Mouse (Mus musculus): Measurements from ENCODE around the gene Olfr750. TPM values are rescaled to one million over a fixed set of nuclear protein-coding genes. Genes with fewer than 3 reads are reported as not detected.

Olfr750 gene
- polyA plus RNA-seq, 1 experiment from 2014 or later: 0.10 TPM

GRCm38 (mm10) chr14:51060761-51061160, 13.5 kb downstream of the Olfr750 start:
- ATAC-seq (no peak), DNase-seq (ENCODE audit: low spot score) (no peak)
- Histone ChIP-seq H3K9me3 (ENCODE audit: low read length) (no peaks in the 10 kb centered on the region), H3K36me3 (ENCODE audit: insufficient read depth, low read length) (no peaks in the 10 kb centered on the region), H3K4me1 (ENCODE audit: insufficient read depth, low read depth, low read length) (peaks cover 3% of the 10 kb centered on the region; the same call in 1 of the 2 replicates), H3K27me3 (replicated peaks; ENCODE audit: insufficient read depth, low read length) (no peaks in the 10 kb centered on the region), H3K27ac (ENCODE audit: low read length) (no peak overlapping the region), H3K9ac (replicated peaks; ENCODE audit: low read depth) (no peak overlapping the region), H3K4me3 (ENCODE audit: low read depth, low read length) (no peak overlapping the region), H3K4me2 (replicated peaks; ENCODE audit: low read depth, low read length) (no peak overlapping the region)
- WGBS: 94% methylated on average over 5 of the region's 5 CpGs
- TF ChIP-seq EP300 (IDR thresholded peaks at IDR 0.05): no peak
- no peak for TF ChIP-seq CTCF (IDR thresholded peaks at IDR 0.05)

- no peaks in the 10 kb centered on the region for H3K27me3 ChIP-seq (replicated peaks; ENCODE audit: insufficient read depth, low read length)
- no peak within 1 kb of the TSS for H3K4me3 ChIP-seq (ENCODE audit: low read depth, low read length)
- H3K4me2 ChIP-seq (replicated peaks; ENCODE audit: low read depth, low read length): no peak within 1 kb of the TSS; the same call in 1 of the 2 replicates
- no peaks in the 10 kb centered on the region for H3K36me3 ChIP-seq (ENCODE audit: insufficient read depth, low read length)
- TF ChIP-seq EP300 (IDR thresholded peaks at IDR 0.05) (no peak), CTCF (IDR thresholded peaks at IDR 0.05) (no peak)
- no peaks in the 10 kb centered on the region for H3K9me3 ChIP-seq (ENCODE audit: low read length)
- ATAC-seq (no peak), DNase-seq (ENCODE audit: low spot score) (no peak)
- H3K9ac ChIP-seq (replicated peaks; ENCODE audit: low read depth): no peak within 1 kb of the TSS
- no peaks in the 10 kb centered on the region for H3K4me1 ChIP-seq (ENCODE audit: insufficient read depth, low read depth, low read length)
- WGBS: 30% methylated on average over 9 of the region's 9 CpGs
- H3K27ac ChIP-seq (ENCODE audit: low read length): no peak within 1 kb of the TSS
Observed at GRCm38 (mm10) chr14:51057401-51057831, 16.8 kb downstream of the Olfr750 start, which contains the start of gene Rnase12. TSS of gene Rnase12 (minus strand) at chr14:51057661.

- Histone ChIP-seq H3K27me3 (replicated peaks; ENCODE audit: insufficient read depth, low read length) (no peaks in the 10 kb centered on the region), H3K9me3 (ENCODE audit: low read length) (no peaks in the 10 kb centered on the region), H3K27ac (ENCODE audit: low read length) (no peak overlapping the region), H3K4me1 (ENCODE audit: insufficient read depth, low read depth, low read length) (no peaks in the 10 kb centered on the region), H3K9ac (replicated peaks; ENCODE audit: low read depth) (no peak overlapping the region), H3K36me3 (ENCODE audit: insufficient read depth, low read length) (no peaks in the 10 kb centered on the region), H3K4me2 (replicated peaks; ENCODE audit: low read depth, low read length) (no peak overlapping the region), H3K4me3 (ENCODE audit: low read depth, low read length) (no peak overlapping the region)
- TF ChIP-seq EP300 (IDR thresholded peaks at IDR 0.05): no peak
- TF ChIP-seq CTCF (IDR thresholded peaks at IDR 0.05): no peak
- 69% methylated on average over 13 of the region's 13 CpGs for WGBS
- ATAC-seq (no peak), DNase-seq (ENCODE audit: low spot score) (no peak)
Observed at GRCm38 (mm10) chr14:51054243-51055237, 19.7 kb downstream of the Olfr750 start.

- no peak overlapping the region for H3K27ac ChIP-seq (ENCODE audit: low read length)
- H3K4me2 ChIP-seq (replicated peaks; ENCODE audit: low read depth, low read length): no peak overlapping the region
- no peak for ATAC-seq
Observed at GRCm38 (mm10) chr14:51053176-51053575, 21.1 kb downstream of the Olfr750 start.

GRCm38 (mm10) chr14:51051941-51052340, 22.3 kb downstream of the Olfr750 start:
- 31% methylated on average over 5 of the region's 5 CpGs for WGBS
- Histone ChIP-seq H3K4me1 (ENCODE audit: insufficient read depth, low read depth, low read length) (no peaks in the 10 kb centered on the region), H3K36me3 (ENCODE audit: insufficient read depth, low read length) (no peaks in the 10 kb centered on the region), H3K27me3 (replicated peaks; ENCODE audit: insufficient read depth, low read length) (no peaks in the 10 kb centered on the region), H3K9me3 (ENCODE audit: low read length) (no peaks in the 10 kb centered on the region), H3K4me3 (ENCODE audit: low read depth, low read length) (no peak overlapping the region), H3K9ac (replicated peaks; ENCODE audit: low read depth) (no peak overlapping the region), H3K27ac (ENCODE audit: low read length) (no peak overlapping the region), H3K4me2 (replicated peaks; ENCODE audit: low read depth, low read length) (no peak overlapping the region)
- DNase-seq (ENCODE audit: low spot score) (peak; percentile 46), ATAC-seq (peak; percentile 60)
- TF ChIP-seq CTCF (IDR thresholded peaks at IDR 0.05) (no peak), EP300 (IDR thresholded peaks at IDR 0.05) (no peak)

More at GRCm38 (mm10) chr14:51053176-51053575, 21.1 kb downstream of the Olfr750 start:
- no peak for TF ChIP-seq CTCF (IDR thresholded peaks at IDR 0.05)
- Histone ChIP-seq H3K36me3 (ENCODE audit: insufficient read depth, low read length) (no peaks in the 10 kb centered on the region), H3K9ac (replicated peaks; ENCODE audit: low read depth) (no peak overlapping the region), H3K4me3 (ENCODE audit: low read depth, low read length) (no peak overlapping the region), H3K27me3 (replicated peaks; ENCODE audit: insufficient read depth, low read length) (no peaks in the 10 kb centered on the region), H3K9me3 (ENCODE audit: low read length) (no peaks in the 10 kb centered on the region), H3K4me1 (ENCODE audit: insufficient read depth, low read depth, low read length) (no peaks in the 10 kb centered on the region)
- DNase-seq (ENCODE audit: low spot score): no peak
- 61% methylated on average over 5 of the region's 5 CpGs for WGBS

- H3K36me3 ChIP-seq (ENCODE audit: insufficient read depth, low read length): no peaks in the 10 kb centered on the region
- WGBS: 81% methylated on average over 2 of the region's 2 CpGs
- TF ChIP-seq EP300 (IDR thresholded peaks at IDR 0.05) (no peak), CTCF (IDR thresholded peaks at IDR 0.05) (no peak)
- no peak within 1 kb of the TSS for H3K4me2 ChIP-seq (replicated peaks; ENCODE audit: low read depth, low read length)
- no peaks in the 10 kb centered on the region for H3K9me3 ChIP-seq (ENCODE audit: low read length)
- no peak within 1 kb of the TSS for H3K27ac ChIP-seq (ENCODE audit: low read length)
- no peaks in the 10 kb centered on the region for H3K4me1 ChIP-seq (ENCODE audit: insufficient read depth, low read depth, low read length)
- H3K27me3 ChIP-seq (replicated peaks; ENCODE audit: insufficient read depth, low read length): no peaks in the 10 kb centered on the region
- DNase-seq (ENCODE audit: low spot score): no peak
- no peak within 1 kb of the TSS for H3K9ac ChIP-seq (replicated peaks; ENCODE audit: low read depth)
- ATAC-seq: no peak
- no peak within 1 kb of the TSS for H3K4me3 ChIP-seq (ENCODE audit: low read depth, low read length)
Observed at GRCm38 (mm10) chr14:51050063-51050462, 24.2 kb downstream of the Olfr750 start, which contains the start of gene Rnase11. TSS of gene Rnase11 (minus strand) at chr14:51050163.

Measured in lung, postnatal 0 days (tissue).